Mouse (Mus musculus): ENCODE measurements at regions not wholly inside any gene's neighbourhood (a gene's known extent, or its start where the extent isn't known, plus 50 kb on each side); places are given as distances from the start of the nearest gene placed in this dataset.

DNA sequence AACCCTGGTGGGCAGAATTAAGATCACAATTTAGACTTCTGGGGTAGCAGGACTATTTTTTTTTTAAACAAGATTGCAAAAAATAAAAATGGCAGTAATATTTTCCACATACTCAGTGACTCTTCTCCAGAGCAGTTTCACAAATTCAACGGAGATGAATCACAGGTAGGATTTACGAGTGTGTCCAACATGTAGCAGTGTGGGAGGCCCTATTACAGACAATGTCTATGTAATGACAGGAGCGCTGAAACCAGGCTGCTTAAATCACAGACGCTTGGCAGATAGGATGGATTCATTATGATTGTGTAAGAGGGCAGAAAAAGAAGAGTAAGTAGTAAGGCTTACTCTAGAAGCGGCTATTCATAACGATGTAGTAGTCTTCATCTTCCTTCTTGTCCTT lies 495.0 kb upstream of the Klf4 start:
- TF ChIP-seq MAFK (IDR thresholded peaks at IDR 0.05; ENCODE audit: insufficient read depth, low read depth, low read length) (no peak), ZNF384 (IDR thresholded peaks at IDR 0.05; ENCODE audit: low read depth, low read length) (no peak), CHD2 (IDR thresholded peaks at IDR 0.05; ENCODE audit: low read depth, low read length) (no peak), HCFC1 (IDR thresholded peaks at IDR 0.05; ENCODE audit: borderline replicate concordance, insufficient read depth, low read length) (no peak), ZC3H11A (IDR thresholded peaks at IDR 0.05; ENCODE audit: borderline replicate concordance, low read depth, low read length) (no peak)
- H3K9me3 ChIP-seq (ENCODE audit: control insufficient read depth, insufficient read depth, low read depth, low read length), result no peaks in the 10 kb centered on the region
- H3K27ac ChIP-seq (ENCODE audit: insufficient read depth, low read depth, low read length, poor library complexity, severe bottlenecking), result no peak overlapping the region
- no peak for DNase-seq (ENCODE audit: low read depth, low spot score)
- H3K4me1 ChIP-seq (ENCODE audit: control insufficient read depth in 2 of 2, insufficient read depth in 2 of 2, low read length in 2 of 2, poor library complexity in 1 of 2), result no peaks in the 10 kb centered on the region
- no peak overlapping the region for H3K4me3 ChIP-seq (ENCODE audit: insufficient read depth in 1 of 2, low read depth in 1 of 2, low read length in 2 of 2, poor library complexity in 1 of 2, severe bottlenecking in 1 of 2)
- no peak overlapping the region for H3K9ac ChIP-seq (ENCODE audit: insufficient read depth, low read depth, low read length, poor library complexity, severe bottlenecking)
- in situ Hi-C loops (cut with MboI; ENCODE audit: low sequenced_read_pairs in 2 of 2, unreplicated experiment in 2 of 2), result no loop called here
- no peaks in the 10 kb centered on the region for H3K36me3 ChIP-seq (ENCODE audit: control insufficient read depth, insufficient read depth, low read length, poor library complexity, severe bottlenecking)

DNA sequence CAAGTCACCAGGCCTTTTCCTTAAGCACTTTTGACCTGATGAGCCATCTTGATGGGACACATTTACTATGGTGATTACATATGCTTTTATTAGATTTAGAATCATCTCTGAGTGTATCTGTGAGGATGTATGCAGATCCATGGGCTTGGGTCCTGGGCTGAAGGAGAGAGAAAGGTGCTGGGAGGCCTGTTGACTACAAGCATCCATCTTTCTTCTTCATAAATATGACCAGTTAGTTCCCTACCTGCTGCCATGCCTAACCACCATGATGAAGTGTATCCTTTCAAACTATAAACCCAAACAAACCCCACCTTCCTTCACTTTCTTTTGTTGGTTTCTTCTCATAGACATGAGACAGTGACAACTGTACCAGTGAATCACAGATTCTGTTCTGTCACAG lies 492.2 kb upstream of the Klf4 start:
- Histone ChIP-seq H3K9ac (ENCODE audit: insufficient read depth, low read depth, low read length, poor library complexity, severe bottlenecking) (no peak overlapping the region), H3K27ac (ENCODE audit: insufficient read depth, low read depth, low read length, poor library complexity, severe bottlenecking) (no peak overlapping the region), H3K4me1 (ENCODE audit: control insufficient read depth in 2 of 2, insufficient read depth in 2 of 2, low read length in 2 of 2, poor library complexity in 1 of 2) (no peaks in the 10 kb centered on the region), H3K9me3 (ENCODE audit: control insufficient read depth, insufficient read depth, low read depth, low read length) (no peaks in the 10 kb centered on the region), H3K4me3 (ENCODE audit: insufficient read depth in 1 of 2, low read depth in 1 of 2, low read length in 2 of 2, poor library complexity in 1 of 2, severe bottlenecking in 1 of 2) (no peak overlapping the region), H3K36me3 (ENCODE audit: control insufficient read depth, insufficient read depth, low read length, poor library complexity, severe bottlenecking) (no peaks in the 10 kb centered on the region)
- DNase-seq (ENCODE audit: low read depth, low spot score), result no peak
- no peak for TF ChIP-seq ZC3H11A (IDR thresholded peaks at IDR 0.05; ENCODE audit: borderline replicate concordance, low read depth, low read length)
- TF ChIP-seq HCFC1 (IDR thresholded peaks at IDR 0.05; ENCODE audit: borderline replicate concordance, insufficient read depth, low read length), result no peak
- no peak for TF ChIP-seq CHD2 (IDR thresholded peaks at IDR 0.05; ENCODE audit: low read depth, low read length)
- no peak for TF ChIP-seq ZNF384 (IDR thresholded peaks at IDR 0.05; ENCODE audit: low read depth, low read length)
- no peak for TF ChIP-seq MAFK (IDR thresholded peaks at IDR 0.05; ENCODE audit: insufficient read depth, low read depth, low read length)
- in situ Hi-C loops (cut with MboI; ENCODE audit: low sequenced_read_pairs in 2 of 2, unreplicated experiment in 2 of 2), result no loop called here

GRCm38 (mm10) chr4:56018212-56018611 lies 485.9 kb upstream of the Klf4 start:
- no peaks in the 10 kb centered on the region for H3K36me3 ChIP-seq (ENCODE audit: control insufficient read depth, insufficient read depth, low read length, poor library complexity, severe bottlenecking)
- in situ Hi-C loops (cut with MboI; ENCODE audit: low sequenced_read_pairs in 2 of 2, unreplicated experiment in 2 of 2), result no loop called here
- H3K27ac ChIP-seq (ENCODE audit: insufficient read depth, low read depth, low read length, poor library complexity, severe bottlenecking), result no peak overlapping the region

DNA sequence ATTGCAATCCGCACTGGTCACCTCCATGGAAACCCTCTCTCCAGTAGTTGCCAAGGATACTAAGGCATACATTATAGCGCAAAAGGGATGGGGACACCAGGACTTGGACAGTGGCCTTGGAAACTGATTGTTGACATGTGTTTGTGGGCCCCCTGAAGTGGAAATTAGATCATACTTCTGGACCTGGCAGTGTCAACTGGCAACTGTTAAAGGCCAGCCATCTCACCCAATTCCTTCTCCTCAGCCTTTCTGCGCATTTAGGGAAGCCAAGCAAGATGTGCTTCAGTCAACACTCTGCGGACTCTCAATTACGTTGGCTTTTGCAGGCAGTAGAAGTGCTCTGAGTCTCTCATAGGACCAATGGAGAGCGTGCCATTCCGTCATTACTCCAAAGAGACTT lies 483.2 kb upstream of the Klf4 start:
- Histone ChIP-seq H3K27ac (ENCODE audit: insufficient read depth, low read depth, low read length, poor library complexity, severe bottlenecking) (no peak overlapping the region), H3K36me3 (ENCODE audit: control insufficient read depth, insufficient read depth, low read length, poor library complexity, severe bottlenecking) (no peaks in the 10 kb centered on the region), H3K4me3 (ENCODE audit: insufficient read depth in 1 of 2, low read depth in 1 of 2, low read length in 2 of 2, poor library complexity in 1 of 2, severe bottlenecking in 1 of 2) (no peak overlapping the region), H3K4me1 (ENCODE audit: control insufficient read depth in 2 of 2, insufficient read depth in 2 of 2, low read length in 2 of 2, poor library complexity in 1 of 2) (no peaks in the 10 kb centered on the region), H3K9ac (ENCODE audit: insufficient read depth, low read depth, low read length, poor library complexity, severe bottlenecking) (no peak overlapping the region), H3K9me3 (ENCODE audit: control insufficient read depth, insufficient read depth, low read depth, low read length) (no peaks in the 10 kb centered on the region)
- DNase-seq (ENCODE audit: low read depth, low spot score), result no peak
- TF ChIP-seq HCFC1 (IDR thresholded peaks at IDR 0.05; ENCODE audit: borderline replicate concordance, insufficient read depth, low read length), result no peak
- no peak for TF ChIP-seq ZNF384 (IDR thresholded peaks at IDR 0.05; ENCODE audit: low read depth, low read length)
- no peak for TF ChIP-seq ZC3H11A (IDR thresholded peaks at IDR 0.05; ENCODE audit: borderline replicate concordance, low read depth, low read length)
- no peak for TF ChIP-seq CHD2 (IDR thresholded peaks at IDR 0.05; ENCODE audit: low read depth, low read length)
- in situ Hi-C loops (cut with MboI; ENCODE audit: low sequenced_read_pairs in 2 of 2, unreplicated experiment in 2 of 2), result no loop called here

More at GRCm38 (mm10) chr4:56018212-56018611, 485.9 kb upstream of the Klf4 start:
- H3K9me3 ChIP-seq (ENCODE audit: control insufficient read depth, insufficient read depth, low read depth, low read length), result no peaks in the 10 kb centered on the region
- H3K9ac ChIP-seq (ENCODE audit: insufficient read depth, low read depth, low read length, poor library complexity, severe bottlenecking), result no peak overlapping the region
- DNase-seq (ENCODE audit: low read depth, low spot score), result no peak
- H3K4me3 ChIP-seq (ENCODE audit: insufficient read depth in 1 of 2, low read depth in 1 of 2, low read length in 2 of 2, poor library complexity in 1 of 2, severe bottlenecking in 1 of 2), result no peak overlapping the region
- TF ChIP-seq MAFK (IDR thresholded peaks at IDR 0.05; ENCODE audit: insufficient read depth, low read depth, low read length) (no peak), HCFC1 (IDR thresholded peaks at IDR 0.05; ENCODE audit: borderline replicate concordance, insufficient read depth, low read length) (no peak), CHD2 (IDR thresholded peaks at IDR 0.05; ENCODE audit: low read depth, low read length) (no peak), ZC3H11A (IDR thresholded peaks at IDR 0.05; ENCODE audit: borderline replicate concordance, low read depth, low read length) (no peak), ZNF384 (IDR thresholded peaks at IDR 0.05; ENCODE audit: low read depth, low read length) (no peak)
- H3K4me1 ChIP-seq (ENCODE audit: control insufficient read depth in 2 of 2, insufficient read depth in 2 of 2, low read length in 2 of 2, poor library complexity in 1 of 2), result no peaks in the 10 kb centered on the region

- H3K27ac ChIP-seq (ENCODE audit: insufficient read depth, low read depth, low read length, poor library complexity, severe bottlenecking), result no peak overlapping the region
- TF ChIP-seq ZC3H11A (IDR thresholded peaks at IDR 0.05; ENCODE audit: borderline replicate concordance, low read depth, low read length) (no peak), CHD2 (IDR thresholded peaks at IDR 0.05; ENCODE audit: low read depth, low read length) (no peak), HCFC1 (IDR thresholded peaks at IDR 0.05; ENCODE audit: borderline replicate concordance, insufficient read depth, low read length) (no peak), ZNF384 (IDR thresholded peaks at IDR 0.05; ENCODE audit: low read depth, low read length) (no peak), MAFK (IDR thresholded peaks at IDR 0.05; ENCODE audit: insufficient read depth, low read depth, low read length) (no peak)
- in situ Hi-C loops (cut with MboI; ENCODE audit: low sequenced_read_pairs in 2 of 2, unreplicated experiment in 2 of 2), result no loop called here
- H3K4me1 ChIP-seq (ENCODE audit: control insufficient read depth in 2 of 2, insufficient read depth in 2 of 2, low read length in 2 of 2, poor library complexity in 1 of 2), result no peaks in the 10 kb centered on the region
- H3K4me3 ChIP-seq (ENCODE audit: insufficient read depth in 1 of 2, low read depth in 1 of 2, low read length in 2 of 2, poor library complexity in 1 of 2, severe bottlenecking in 1 of 2), result no peak overlapping the region
- no peaks in the 10 kb centered on the region for H3K36me3 ChIP-seq (ENCODE audit: control insufficient read depth, insufficient read depth, low read length, poor library complexity, severe bottlenecking)
- H3K9me3 ChIP-seq (ENCODE audit: control insufficient read depth, insufficient read depth, low read depth, low read length), result no peaks in the 10 kb centered on the region
- H3K9ac ChIP-seq (ENCODE audit: insufficient read depth, low read depth, low read length, poor library complexity, severe bottlenecking), result no peak overlapping the region
- DNase-seq (ENCODE audit: low read depth, low spot score), result no peak
Measured at GRCm38 (mm10) chr4:56008287-56008686, 476.0 kb upstream of the Klf4 start.
